8 mouse cellular contexts compared by ENCODE assay signal in the genomic region with DNA sequence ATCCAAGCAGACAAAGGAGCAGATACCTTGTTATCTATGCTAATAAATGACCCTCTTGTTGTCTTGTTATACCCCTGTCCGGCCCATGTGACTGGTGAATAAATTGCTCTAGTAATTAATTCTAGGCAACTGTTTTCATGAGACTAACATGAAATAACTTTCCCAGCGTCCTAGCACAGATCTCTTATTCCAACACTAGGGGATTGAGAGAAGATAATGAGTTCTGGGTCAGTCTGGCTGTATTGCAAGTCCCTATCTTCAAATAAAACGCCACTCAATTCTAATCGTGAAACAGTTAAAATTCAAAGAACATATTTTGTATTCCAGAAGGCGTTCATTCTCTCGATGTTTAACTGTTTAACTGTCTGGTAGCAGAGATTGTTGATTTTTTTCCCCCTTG. TPM values are rescaled to one million over a fixed set of nuclear protein-coding genes. Genes with fewer than 3 reads are reported as not detected.
DNase-seq lines count a peak whose midpoint lies in the region; ATAC-seq and TF ChIP-seq lines count a peak whose summit lies in the region.

No protein-coding gene starts in this region.

- ATAC-seq in liver, embryonic 13.5 days (ENCODE audit: low read depth) = no peak

- peak overlapping the region; percentile 98 for H3K27ac ChIP-seq in gastrocnemius, adult 2 months
- no peak overlapping the region for H3K27ac ChIP-seq in liver, embryonic 13.5 days

- peak overlapping the region; percentile 80; the same call in 1 of the 2 replicates for H3K9ac ChIP-seq in liver, embryonic 13.5 days

- peak overlapping the region; percentile 71 for H3K4me3 ChIP-seq in gastrocnemius, adult 2 months
- H3K4me3 ChIP-seq in liver, embryonic 13.5 days (replicated peaks) = peak overlapping the region; percentile 75

- intact Hi-C loops in gastrocnemius, adult 2 months (cut with DNase I) = loop anchor here (5.0 kb wide), 1 partner anchor 266 kb away; no protein-coding TSS in a partner anchor

- H3K4me1 ChIP-seq in liver, embryonic 13.5 days (replicated peaks) = peaks cover 17% of the 10 kb centered on the region

- no peaks in the 10 kb centered on the region for H3K9me3 ChIP-seq in liver, embryonic 13.5 days (replicated peaks)

- H3K27me3 ChIP-seq in liver, embryonic 13.5 days = no peaks in the 10 kb centered on the region

- H3K4me2 ChIP-seq in liver, embryonic 13.5 days = peak overlapping the region; percentile 75

- H3K36me3 ChIP-seq in liver, embryonic 13.5 days = no peaks in the 10 kb centered on the region

- 44% methylated on average over 6 of the region's 6 CpGs for WGBS in liver, embryonic 13.5 days (ENCODE audit: insufficient replicate concordance)

- DNase-seq in gastrocnemius, adult 2 months = no peak
- DNase-seq in gastrocnemius, postnatal 25 days = no peak
- peak; percentile 25 for DNase-seq in retina, postnatal 1 day
- no peak for DNase-seq in retina, embryonic 14.5 days (ENCODE audit: low spot score)
- no peak for DNase-seq in liver, embryonic 13.5 days
- no peak for DNase-seq in right cerebral cortex, adult 18-20 months
- no peak for DNase-seq in gastrocnemius, postnatal 10 days
- no peak for DNase-seq in left cerebral cortex, adult 9 months (ENCODE audit: low spot score in 2 of 2)

- no peak for TF ChIP-seq CTCF in gastrocnemius, adult 2 months (IDR thresholded peaks at IDR 0.05)

RNA-seq across cellular contexts. Expression of a gene that starts 0.5 kb away (rescaled TPM):
- 1 to 10 TPM; 7.3 to 8.0 TPM for total RNA-seq in gastrocnemius, adult 2 months (2021)
- total RNA-seq in gastrocnemius, postnatal 25 days (2021) = 1 to 10 TPM; 4.3 to 4.5 TPM
- polyA plus RNA-seq in liver, embryonic 13.5 days (2015; fragmentation: Nextera tagmentation; extraction: Ambion mirVana) = 3.8 and 6.0 TPM in 2 replicates
- total RNA-seq in gastrocnemius, postnatal 10 days (2021) = 1 to 10 TPM; 6.8 to 7.5 TPM
